Mouse (Mus musculus) cerebellum, adult 11-12 months (tissue): ENCODE measurements around the gene Gm15294.

Experiments
- DNase-seq: peaks from one replicate; pipeline ENCODE4 v3.0.0; 2022

Gm15294 gene

DNA sequence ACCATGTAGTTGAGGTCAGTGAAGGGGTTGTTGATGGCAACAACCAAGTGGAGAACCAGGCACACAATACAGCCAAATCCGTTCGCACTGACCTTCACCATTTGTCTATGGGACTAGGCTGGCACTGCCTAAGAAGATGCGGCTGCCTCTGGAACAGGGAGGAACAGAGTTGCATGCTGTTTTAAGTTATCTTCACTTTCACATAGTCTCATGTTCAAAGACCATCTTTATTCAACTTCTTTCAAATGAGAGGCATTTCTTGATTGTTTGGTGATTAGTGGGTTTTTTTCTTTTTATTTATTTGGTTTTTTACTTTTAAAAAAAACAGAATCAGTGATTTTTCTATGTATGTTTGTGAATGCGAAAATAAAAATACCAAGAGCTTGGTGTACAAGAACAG, at the start of gene Gm15294:
Gm15294 (minus strand) TSS at position 101 of the 400 bp plus-strand sequence.
- no peak for DNase-seq

DNA sequence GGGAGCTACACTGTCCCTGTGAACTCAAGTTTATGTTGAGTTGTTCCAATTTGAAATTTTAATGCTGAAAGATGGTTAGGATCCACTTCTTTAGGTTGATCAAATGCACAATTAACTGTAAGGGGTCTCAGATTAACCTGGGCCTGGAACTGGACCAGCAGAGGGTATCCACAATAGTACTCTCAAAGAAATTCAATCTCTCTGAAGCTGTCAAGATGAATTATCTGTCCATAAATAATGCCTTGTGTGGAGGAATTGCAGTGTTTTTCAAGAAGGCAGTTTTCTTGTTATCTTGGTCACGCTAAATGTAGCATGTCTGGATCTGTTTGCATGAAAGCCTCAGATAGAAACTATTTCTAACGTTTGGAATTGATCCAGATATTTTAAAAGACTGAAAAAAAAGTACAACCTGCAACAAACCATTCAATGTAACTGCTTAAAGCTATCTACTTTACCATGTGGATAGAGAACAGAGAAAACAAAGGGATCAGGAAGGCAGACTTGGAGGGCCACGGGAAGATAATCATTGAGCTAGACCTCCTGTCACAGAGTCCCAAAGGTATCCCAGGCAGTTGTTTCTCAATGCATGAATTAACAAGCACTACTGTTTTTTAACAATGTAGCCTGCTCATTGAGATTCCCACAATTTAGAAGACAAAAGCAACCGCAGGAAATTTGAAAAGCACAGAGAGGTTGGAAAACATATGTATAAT, 9.5 kb upstream of the Gm15294 start:
- no peak for DNase-seq

DNA sequence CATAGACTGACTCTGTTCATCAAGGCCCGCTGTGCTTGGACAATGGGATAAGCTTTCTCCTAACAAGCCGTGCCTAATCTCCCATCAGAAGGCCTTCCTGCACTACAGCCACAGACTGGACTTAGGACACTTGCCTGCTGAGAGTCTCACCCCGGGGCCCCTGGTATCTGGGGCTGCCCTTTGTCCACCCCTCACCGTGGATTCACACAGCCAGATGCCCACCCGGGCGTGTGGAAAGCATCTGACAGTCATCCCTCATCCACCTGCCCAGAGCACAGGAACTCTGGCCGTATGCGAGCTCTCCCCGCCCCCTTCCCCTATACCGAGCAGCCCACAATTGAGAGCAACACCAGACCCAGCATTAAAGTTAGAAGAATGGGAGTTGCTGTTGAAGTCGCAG, 1.0 kb downstream of the Gm15294 start:
- no peak for DNase-seq

DNA sequence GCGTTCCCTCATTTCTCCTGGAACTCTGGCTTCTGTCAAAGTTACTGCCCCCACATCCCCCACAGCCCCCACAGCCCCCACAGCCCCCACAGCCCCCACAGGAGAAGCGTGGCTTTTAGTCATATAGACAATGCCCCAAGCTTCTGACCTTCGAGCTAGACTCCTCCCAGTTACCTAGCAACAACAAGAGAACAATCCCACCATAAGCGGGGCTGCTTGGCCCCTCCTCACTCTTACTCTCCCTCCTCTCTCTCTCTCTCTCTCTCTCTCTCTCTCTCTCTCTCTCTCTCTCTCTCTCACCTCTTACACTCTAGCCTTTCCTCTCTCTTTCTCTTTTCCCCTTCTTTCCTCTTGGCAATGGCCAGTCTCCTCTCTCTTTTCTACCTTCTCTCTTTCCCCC, 1.4 kb downstream of the Gm15294 start:
- DNase-seq, result no peak

DNA sequence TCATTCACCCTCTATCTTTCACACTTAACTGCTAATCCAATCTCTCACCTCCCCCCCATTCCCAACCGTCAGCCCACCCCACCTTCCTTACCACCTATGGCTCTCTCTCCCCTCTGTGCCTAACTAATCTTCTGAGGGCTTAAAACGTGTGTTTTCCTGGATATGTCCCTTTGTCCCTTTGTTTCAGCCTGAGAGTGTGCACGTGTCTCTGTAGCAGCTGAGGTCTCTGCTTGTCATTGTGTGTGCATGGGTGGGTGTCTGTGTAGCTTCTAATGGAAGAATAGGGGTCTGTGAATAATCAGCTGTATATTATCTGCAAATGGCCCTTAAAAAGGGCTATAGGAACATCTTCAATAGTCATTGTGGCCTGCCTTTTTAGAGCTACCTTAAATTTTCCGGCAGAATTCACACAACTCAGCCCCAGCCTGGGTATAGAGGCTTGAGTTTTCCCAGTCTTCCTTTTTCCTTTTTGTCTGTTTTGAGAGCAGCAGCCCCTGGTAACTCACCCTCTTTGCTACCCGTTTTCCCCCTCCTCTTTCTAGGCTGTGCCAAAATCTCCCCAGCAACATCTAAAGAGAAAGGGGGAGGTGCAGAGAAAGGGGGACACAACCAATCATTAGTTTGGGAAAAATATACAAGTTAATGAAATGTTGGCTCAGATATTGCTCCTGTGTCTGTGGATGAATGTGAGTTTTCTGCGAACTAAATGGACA, 19.2 kb downstream of the Gm15294 start:
- DNase-seq, result no peak
